Mouse (Mus musculus) mouse trophoblast stem cell (cell line): Measurements from ENCODE around the gene Nup43.

Experiments
- in situ Hi-C, 2 experiments: fragments of 300-500 bp; cut with MseI, MboI; formaldehyde crosslinking; loops; 2 replicates in 1 of 2; 3 replicates in 1 of 2; pipeline ENCODE4 v1.15.1; 2025

Nup43 gene

GRCm38 (mm10) chr10:7682249-7682648 is 14.9 kb downstream of the Nup43 start:
- in situ Hi-C loops, result no loop called here

DNA sequence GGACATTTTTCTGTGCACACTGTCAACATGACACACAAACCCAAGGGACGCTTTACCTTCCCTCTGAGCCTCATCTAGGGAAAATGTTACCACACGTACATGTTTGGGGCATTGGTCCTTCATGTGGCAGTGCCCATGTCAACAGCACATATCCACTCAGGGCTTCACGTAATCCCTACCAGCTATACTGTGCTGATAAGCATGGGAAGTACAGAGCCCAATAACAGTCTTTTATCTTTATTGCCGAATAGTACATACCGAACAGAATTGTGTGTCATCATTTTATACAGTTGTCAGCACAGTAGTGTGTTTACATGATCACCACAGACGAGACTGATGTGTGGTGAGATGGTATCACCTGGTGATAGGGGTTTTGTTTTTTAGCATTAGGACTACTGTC is 19.6 kb downstream of the Nup43 start:
- in situ Hi-C loops, result no loop called here

DNA sequence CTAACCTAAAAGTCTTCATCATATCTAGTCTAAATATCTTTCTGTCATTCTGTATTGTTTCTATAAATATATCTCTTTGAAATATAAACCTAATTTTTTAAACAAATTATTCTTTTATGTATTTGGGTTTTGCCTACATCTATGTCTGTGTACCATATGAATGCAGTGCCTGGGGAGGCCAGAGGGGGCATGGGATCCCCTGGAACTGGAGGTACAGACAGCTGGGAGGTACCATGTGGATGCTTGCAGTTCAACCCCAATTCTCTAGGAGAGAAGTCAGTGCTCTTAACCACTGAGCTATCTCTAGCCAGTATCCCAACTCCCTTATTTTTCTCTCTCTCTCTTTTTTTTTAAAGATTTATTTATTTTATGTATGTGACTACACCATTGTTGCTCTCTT is 28.0 kb downstream of the Nup43 start:
- in situ Hi-C loops, result no loop called here

DNA sequence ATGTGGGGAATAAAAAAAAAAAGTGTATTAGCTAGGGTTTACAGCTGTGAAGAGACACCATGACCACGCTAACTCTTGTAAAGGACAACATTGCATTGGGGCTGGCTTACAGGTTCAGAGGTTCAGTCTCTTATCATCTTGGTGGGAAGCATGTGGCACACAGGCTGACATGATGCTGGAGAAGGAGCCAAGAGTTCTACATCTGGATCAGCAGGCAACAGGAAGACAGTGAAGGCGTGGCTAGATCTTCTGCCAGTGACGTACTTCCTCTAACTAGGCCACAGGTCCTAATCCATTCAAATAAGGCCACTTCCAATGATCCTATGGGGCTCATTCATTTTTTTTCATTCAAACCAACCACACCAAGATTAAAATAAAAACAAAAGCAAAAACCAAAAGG is 32.8 kb downstream of the Nup43 start:
- in situ Hi-C loops, result no loop called here

DNA sequence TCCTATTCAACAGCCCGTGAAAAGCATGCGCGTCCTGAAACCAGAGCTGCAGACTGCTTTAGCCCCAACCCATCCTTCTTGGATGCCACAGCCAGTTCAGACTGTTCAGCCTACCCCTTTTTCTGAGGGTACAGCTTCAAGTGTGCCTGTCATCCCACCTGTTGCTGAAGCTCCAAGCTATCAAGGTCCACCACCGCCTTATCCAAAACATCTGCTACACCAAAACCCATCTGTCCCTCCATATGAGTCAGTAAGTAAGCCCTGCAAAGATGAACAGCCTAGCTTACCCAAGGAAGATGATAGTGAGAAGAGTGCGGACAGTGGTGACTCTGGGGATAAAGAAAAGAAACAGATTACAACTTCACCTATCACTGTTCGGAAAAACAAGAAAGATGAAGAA is 35.3 kb downstream of the Nup43 start:
- in situ Hi-C loops, result no loop called here

GRCm38 (mm10) chr10:7710121-7710520 is 42.8 kb downstream of the Nup43 start:
- in situ Hi-C loops, result no loop called here

DNA sequence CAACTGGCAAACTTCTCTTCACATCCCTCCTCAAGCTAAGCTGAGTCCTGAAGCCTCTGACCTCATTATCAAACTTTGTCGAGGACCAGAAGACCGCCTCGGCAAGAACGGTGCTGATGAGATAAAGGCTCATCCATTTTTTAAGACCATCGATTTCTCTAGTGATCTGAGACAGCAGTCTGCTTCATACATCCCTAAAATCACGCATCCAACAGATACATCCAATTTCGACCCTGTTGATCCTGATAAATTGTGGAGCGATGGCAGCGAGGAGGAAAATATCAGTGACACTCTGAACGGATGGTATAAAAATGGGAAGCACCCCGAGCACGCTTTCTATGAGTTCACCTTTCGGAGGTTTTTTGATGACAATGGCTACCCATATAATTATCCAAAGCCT is 45.2 kb downstream of the Nup43 start:
- in situ Hi-C loops, result no loop called here

DNA sequence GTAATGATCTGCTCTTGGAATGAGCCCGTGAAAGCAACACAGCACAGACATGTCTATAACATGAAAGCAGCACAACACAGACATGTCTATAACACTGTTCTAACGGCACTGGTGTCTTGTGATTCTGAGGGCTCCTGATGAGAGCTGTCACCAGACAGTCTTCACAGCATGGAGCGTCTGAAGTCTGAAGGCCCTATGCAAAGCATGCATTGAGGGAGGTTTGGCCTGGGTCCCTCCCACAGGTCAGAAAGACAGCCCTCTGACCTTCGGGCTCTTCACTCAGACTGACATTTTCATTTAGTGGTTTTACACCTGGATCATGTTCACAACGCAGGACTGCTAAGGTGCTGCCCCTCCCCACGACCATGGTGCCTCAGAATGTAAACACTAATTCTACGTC is 47.8 kb downstream of the Nup43 start:
- in situ Hi-C loops, result no loop called here

DNA sequence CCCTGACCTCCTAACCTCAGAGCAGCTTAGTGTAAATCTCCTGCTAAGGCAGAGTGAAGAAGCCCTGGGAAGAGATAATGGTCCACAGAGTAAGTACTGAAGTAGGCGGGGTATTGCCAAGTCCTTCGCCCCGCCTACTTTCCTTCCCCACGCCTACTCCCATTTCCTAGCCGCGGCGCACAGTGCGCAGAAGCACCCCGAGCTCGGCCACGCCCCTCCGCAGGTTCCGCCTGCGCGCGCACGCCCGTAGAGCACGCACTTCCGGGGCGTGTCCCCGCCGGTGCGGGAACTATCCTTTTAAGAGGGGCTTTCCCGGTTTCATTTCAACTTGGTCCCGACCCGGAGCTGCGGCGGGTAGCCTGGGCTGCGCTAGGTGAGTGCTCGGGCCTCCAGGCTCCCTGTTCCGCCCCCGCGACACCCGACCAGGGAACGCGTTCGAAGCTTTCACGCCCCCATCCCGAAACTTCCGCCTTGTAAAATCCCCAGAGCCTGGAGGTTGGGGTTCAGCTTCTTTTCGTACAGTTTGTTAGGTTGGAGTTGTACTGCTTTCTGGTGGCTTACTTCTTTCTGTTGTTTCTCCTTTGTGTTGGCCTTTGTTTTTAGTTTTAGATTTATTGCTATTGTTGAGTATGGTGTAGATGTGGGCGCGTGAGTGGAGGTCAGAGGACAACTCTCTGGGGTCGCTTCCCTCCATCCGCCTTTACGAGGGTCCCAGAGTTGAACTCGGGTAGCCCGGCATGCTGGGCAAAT is 58.6 kb downstream of the Nup43 start, which contains the start of gene Katna1:
Katna1 (plus strand) TSS at position 250 of the 750 bp plus-strand sequence.
- in situ Hi-C loops, result no loop called here

DNA sequence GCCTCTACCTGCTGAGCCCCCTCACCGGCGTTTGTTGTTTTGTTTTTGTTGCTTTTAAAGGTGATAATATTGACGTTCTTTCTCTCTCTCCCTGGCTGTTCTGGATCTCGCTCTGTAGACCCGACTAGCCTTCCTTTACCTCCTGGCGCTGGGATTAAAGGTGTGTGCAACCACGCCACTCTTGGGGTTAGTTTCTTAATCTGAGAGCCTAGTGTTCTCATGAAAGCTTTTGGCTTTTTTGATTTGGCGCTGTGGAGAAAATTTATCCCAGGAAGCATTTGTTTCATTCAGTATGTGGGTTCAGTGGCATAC is 59.2 kb downstream of the Nup43 start:
- in situ Hi-C loops, result no loop called here

- in situ Hi-C loops, result no loop called here
Measured at GRCm38 (mm10) chr10:7727011-7727410, 59.7 kb downstream of the Nup43 start.
